Mouse (Mus musculus) urinary bladder, postnatal 10 days (tissue): ENCODE results near the gene Ano2.

Source experiments
- DNase-seq: peaks from one replicate; pipeline ENCODE4 v3.0.0; 2022; ENCODE audit warnings: low spot score

Gene Ano2

DNA sequence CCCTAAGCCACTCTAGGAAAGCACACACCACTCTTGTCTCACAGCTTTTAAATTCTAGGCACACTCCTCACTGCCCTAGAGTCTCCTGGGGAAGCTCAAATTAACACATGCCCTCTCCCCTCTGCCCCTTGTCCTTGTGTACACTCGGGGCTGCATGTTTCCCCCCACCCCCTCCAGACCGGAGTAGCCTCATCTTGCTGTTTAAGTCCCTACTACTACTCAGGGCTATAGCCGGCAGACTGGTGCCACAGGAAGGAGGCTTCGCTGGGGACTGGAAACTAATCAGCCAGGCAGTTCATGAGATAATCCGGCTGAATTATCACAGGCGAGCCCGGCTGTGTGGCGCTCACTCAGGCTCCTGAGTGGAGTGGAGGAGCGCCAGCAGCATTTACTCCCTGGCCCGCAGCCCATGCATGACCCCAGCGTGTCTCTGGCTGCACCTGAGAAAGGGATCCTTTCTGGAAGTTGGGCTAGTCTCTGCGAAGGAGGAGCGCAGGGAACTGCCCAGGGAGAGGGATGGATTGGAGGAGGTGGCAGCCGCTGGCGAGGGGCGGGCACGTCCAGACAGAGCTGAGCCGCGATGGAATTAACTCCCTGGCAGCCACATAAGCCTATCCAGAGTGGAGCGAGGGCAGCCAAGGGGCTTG is at the start of gene Ano2:
Gene Ano2 (plus strand): TSS at position 363 of the 647 bp plus-strand sequence.
- DNase-seq = no peak

GRCm38 (mm10) chr6:125640486-125640885 is 49.7 kb upstream of the Ano2 start:
- no peak for DNase-seq

DNA sequence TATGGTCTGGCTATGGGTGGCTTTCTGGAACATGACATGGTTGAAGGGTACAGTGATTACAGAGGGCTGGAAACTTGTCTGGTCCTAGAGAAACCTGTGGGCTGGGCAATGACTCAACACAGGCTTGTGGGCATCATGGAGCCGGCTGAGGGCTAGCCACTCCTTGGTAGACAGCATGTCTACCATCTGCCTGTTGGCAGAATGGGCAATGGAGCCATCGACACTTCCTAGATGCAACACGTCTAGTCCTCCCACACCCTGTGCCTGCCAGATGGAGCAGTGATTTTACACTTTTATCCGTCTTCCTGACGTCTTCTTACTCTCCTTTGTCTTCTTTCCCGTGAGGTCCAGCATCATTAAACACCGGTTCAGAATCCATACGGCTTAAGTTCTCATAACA is 49.1 kb upstream of the Ano2 start:
- no peak for DNase-seq

DNA sequence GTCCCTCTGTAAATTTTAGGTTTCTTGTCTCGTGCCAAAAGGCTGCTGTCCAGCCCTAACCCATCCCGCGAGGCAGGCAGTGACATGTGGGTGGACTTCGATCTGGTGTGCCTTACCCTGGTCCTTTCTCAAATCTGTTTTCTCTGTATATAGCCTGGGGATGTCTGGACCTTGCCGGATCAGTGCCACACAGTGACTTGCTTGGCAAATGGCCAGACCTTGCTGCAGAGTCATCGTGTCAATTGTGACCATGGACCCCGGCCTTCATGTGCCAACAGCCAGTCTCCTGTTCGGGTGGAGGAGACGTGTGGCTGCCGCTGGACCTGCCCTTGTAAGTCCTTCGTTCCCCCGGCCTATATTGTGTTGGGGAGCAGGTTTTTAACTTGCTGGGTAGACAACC is 41.3 kb upstream of the Ano2 start:
- no peak for DNase-seq

- no peak for DNase-seq
Measured at GRCm38 (mm10) chr6:125651335-125651734, 38.9 kb upstream of the Ano2 start.

GRCm38 (mm10) chr6:125653416-125653815 is 36.8 kb upstream of the Ano2 start:
- DNase-seq = no peak

DNA sequence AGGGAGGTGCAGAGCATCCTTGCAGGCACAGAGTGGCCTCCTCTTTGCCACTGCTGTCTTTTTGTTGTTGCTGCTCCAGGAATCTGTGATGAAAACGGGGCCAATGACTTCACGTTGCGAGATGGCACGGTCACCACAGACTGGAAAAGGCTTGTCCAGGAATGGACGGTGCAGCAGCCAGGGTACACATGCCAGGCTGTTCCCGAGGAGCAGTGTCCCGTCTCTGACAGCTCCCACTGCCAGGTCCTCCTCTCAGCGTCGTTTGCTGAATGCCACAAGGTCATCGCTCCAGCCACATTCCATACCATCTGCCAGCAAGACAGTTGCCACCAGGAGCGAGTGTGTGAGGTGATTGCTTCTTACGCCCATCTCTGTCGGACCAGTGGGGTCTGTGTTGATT is 33.3 kb upstream of the Ano2 start:
- no peak for DNase-seq

DNA sequence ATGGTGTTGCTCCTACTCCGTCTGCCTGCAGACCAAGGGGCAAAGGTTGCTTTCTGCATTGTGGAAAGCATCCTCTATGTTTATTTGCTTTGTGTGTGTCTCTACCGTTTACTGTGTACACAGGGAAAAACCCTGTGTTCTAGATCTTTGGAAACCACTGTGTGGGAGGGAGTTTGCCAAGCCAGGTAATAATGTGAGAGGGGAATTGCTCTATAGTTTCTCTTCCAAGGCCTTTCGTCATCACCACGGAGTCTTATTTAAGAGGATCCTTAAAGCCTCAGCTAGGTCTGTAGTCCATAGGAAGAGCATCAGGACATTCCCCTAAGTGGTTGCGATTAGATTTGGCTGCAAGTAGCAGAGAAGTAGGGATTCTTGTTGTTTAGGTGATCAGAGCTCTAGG is 32.3 kb upstream of the Ano2 start:
- no peak for DNase-seq

GRCm38 (mm10) chr6:125661106-125661877 is 28.9 kb upstream of the Ano2 start:
- DNase-seq = peak; percentile 27

GRCm38 (mm10) chr6:125663906-125664305 is 26.3 kb upstream of the Ano2 start:
- DNase-seq = no peak

DNA sequence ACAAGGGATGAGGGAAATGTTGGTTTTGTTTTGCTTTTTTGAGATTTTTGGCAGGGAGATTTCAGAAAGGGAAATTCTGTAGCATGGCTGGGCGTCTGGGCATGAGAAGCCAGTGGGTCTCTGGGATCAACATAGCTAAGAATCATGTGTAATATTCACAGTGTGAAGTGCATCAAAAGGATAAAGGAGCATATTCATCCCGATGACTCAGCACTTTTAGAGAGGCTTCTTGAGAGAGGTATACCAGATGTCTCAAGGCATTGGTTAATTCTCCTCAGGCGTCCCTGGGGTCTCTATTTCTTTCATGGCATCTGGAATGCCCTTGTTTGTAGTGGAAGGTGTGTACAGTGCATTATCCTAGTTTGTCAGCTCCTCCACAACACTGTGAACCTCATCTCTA is 18.4 kb upstream of the Ano2 start:
- no peak for DNase-seq

DNA sequence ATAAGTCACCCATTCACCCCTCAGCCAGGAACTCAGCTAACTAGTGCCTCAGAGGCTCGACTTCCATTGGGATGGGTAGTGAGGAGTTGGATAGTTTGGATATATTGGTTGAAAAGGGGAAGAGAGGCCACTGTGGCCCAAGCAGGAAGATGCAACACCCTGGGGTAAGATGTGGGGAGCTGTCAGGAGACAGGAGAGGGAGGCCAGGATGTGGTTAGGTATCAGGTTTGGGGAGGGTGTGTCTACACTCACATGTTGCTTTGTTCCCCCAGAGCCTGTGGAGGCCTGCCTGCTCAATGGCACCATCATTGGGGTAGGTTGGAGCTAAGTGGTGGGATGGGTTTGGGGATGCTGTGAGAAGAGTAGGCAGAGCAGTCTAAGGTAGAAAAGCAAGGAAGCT is 11.7 kb upstream of the Ano2 start:
- DNase-seq = no peak

- DNase-seq = no peak
Measured at GRCm38 (mm10) chr6:125680613-125681012, 9.6 kb upstream of the Ano2 start.

- no peak for DNase-seq
Measured at GRCm38 (mm10) chr6:125685420-125685819, 4.8 kb upstream of the Ano2 start.

DNA sequence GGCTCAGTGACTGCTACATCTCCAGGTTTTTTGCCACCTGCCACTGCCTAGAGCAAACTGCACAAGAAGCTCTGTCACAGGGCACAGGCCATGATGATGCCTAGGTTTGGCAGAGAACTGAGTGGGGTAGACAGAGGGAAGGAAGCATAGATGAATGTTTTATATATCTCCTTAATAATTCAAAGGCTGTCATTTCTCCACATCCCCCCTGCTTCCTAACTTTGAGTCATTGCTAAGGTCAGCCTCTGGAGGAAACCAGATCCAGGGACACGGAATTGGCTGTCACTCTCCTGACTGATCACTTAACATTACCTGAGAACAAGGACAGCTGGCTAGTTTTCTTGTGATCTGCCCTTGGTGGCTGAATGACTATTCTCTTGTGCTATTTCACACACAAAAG is 2.2 kb upstream of the Ano2 start:
- DNase-seq = no peak

GRCm38 (mm10) chr6:125701146-125701545 is 10.9 kb downstream of the Ano2 start:
- DNase-seq = no peak

DNA sequence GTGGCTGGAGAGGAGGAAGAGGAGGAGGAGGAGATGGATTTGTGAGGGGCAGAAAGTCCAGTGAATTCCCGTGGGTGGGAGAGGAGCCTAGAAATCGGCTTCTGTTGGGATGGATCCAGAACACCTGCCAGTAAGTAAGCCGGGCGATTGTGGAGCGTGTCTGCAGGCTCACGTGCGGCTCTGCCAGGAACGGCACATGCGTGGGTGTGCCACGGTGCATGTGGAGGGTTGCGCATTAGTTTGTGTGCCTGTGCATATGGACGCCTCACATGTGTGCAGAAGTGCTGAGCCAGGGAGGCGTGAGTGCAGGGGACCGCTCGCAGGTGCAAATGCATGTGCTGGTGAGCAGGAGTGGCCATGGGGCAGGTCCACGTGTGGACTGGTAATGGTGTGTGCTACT is 21.0 kb downstream of the Ano2 start:
- DNase-seq = no peak

GRCm38 (mm10) chr6:125726408-125726807 is 36.2 kb downstream of the Ano2 start:
- no peak for DNase-seq

GRCm38 (mm10) chr6:125727484-125727911 is 37.3 kb downstream of the Ano2 start:
- no peak for DNase-seq

GRCm38 (mm10) chr6:125729471-125729870 is 39.3 kb downstream of the Ano2 start:
- no peak for DNase-seq

DNA sequence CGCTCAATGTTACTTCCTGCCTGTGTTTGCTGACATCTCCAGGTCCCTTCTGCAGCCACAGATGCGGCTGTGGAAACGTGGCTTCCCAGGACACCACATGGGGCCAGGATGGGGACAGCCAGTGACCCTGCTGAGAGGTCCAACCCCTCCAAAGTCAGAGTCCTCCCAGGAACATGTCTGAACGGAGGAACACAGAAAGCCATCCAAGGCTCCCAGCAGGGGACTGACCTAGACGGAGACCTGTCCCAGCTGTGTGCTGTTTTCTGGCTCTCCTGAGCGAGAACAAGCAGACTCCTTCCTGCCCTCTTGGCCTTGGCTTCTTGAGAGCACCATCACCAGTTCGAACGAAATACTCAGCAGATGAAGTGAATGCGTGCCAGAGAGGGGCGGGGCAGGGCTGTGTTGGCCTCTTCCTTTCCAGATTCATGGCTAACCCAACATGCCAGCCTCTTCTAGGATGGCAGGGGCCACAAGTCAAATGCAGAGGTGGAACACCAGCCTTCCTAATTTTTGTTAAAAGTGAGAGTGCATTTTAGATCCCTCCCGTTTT is 39.8 kb downstream of the Ano2 start:
- no peak for DNase-seq

DNA sequence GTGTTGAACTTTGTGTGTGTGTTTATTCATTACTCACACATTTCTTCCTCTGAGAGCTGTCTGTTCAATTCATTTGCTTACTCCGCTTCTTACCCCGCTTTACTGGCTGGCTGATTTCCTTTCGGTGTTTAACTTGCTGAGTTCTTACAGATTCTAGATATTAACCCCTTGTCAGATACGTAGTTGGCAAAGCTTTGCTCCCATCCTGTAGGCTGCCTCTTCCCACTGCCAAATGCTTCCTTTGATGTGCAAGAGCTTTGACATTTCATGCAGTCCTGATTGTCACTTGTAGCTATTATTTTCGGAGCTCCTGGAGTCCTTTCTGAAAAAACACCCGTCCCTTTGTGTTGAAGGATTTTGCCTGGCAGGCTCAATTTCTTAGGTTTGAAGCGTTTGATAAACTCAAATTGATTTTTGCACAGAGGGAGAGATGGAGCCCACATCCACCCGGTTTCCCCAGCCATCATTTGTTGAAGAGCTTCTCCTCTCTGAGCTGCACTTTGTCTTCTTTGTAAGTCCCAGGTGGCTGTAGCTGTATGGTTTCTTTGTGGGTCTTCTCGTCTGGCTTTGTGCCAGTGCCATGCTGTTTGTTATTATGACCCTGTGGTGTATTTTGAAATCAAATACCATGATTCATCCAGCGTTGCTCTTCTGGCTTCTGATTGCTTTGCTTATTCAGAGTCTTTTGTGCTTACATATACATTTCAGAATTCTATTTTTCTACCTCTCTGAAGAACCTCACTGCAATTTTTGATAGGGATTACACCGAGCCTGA is 47.5 kb downstream of the Ano2 start:
- no peak for DNase-seq
